Mouse (Mus musculus) embryo, embryonic 11 days (tissue): ENCODE results near the gene Cdc42se1.
A peak's percentile ranks its signal among the peaks of the same experiment; 100 is the strongest.

Experiments used
- DNase-seq: peaks from one replicate; pipeline ENCODE4 v3.0.0-alpha.2; 2015

Gene Cdc42se1

GRCm38 (mm10) chr3:95256931-95257330 lies 28.4 kb downstream of the Cdc42se1 start:
- DNase-seq: no peak

- no peak for DNase-seq
Measured at GRCm38 (mm10) chr3:95261975-95262374, 33.4 kb downstream of the Cdc42se1 start.

- DNase-seq: peak; percentile 80
Measured at GRCm38 (mm10) chr3:95263089-95263739, 34.7 kb downstream of the Cdc42se1 start.

GRCm38 (mm10) chr3:95264724-95265123 lies 36.2 kb downstream of the Cdc42se1 start:
- DNase-seq: no peak

GRCm38 (mm10) chr3:95266052-95266451 lies 37.5 kb downstream of the Cdc42se1 start:
- no peak for DNase-seq

- no peak for DNase-seq
Measured at GRCm38 (mm10) chr3:95267855-95268254, 39.3 kb downstream of the Cdc42se1 start.

- no peak for DNase-seq
Measured at GRCm38 (mm10) chr3:95269789-95270188, 41.3 kb downstream of the Cdc42se1 start.

GRCm38 (mm10) chr3:95270766-95271364 lies 42.3 kb downstream of the Cdc42se1 start:
- no peak for DNase-seq

GRCm38 (mm10) chr3:95273471-95273870 lies 44.9 kb downstream of the Cdc42se1 start:
- no peak for DNase-seq

- no peak for DNase-seq
Measured at GRCm38 (mm10) chr3:95274453-95274852, 45.9 kb downstream of the Cdc42se1 start.

- no peak for DNase-seq
Measured at GRCm38 (mm10) chr3:95275161-95275560, 46.6 kb downstream of the Cdc42se1 start.

- no peak for DNase-seq
Measured at GRCm38 (mm10) chr3:95276428-95276934, 47.9 kb downstream of the Cdc42se1 start.

GRCm38 (mm10) chr3:95277149-95277551 lies 48.6 kb downstream of the Cdc42se1 start:
- no peak for DNase-seq

GRCm38 (mm10) chr3:95280747-95281146 lies 52.2 kb downstream of the Cdc42se1 start:
- peak; percentile 36 for DNase-seq

GRCm38 (mm10) chr3:95281216-95282126 lies 52.9 kb downstream of the Cdc42se1 start, which contains the start of the genes Mindy1 and Prune1:
Gene Mindy1, plus strand, starts transcription at chr3:95281345.
Gene Prune1, minus strand, starts transcription at chr3:95282076.
- DNase-seq: peak; percentile 99

- peak; percentile 48 for DNase-seq
Measured at GRCm38 (mm10) chr3:95282381-95282864, 53.9 kb downstream of the Cdc42se1 start.

- DNase-seq: peak; percentile 88
Measured at GRCm38 (mm10) chr3:95282865-95283588, 54.5 kb downstream of the Cdc42se1 start.

- no peak for DNase-seq
Measured at GRCm38 (mm10) chr3:95283589-95283941, 55.0 kb downstream of the Cdc42se1 start.

GRCm38 (mm10) chr3:95284062-95284461 lies 55.5 kb downstream of the Cdc42se1 start:
- DNase-seq: no peak

GRCm38 (mm10) chr3:95284501-95285281 lies 56.2 kb downstream of the Cdc42se1 start:
- DNase-seq: no peak

- DNase-seq: no peak
Measured at GRCm38 (mm10) chr3:95285390-95285789, 56.9 kb downstream of the Cdc42se1 start.
